Mouse (Mus musculus) hindbrain, embryonic 15.5 days (tissue): Measurements from ENCODE around the gene Ikzf3. TPM values are rescaled to one million over a fixed set of nuclear protein-coding genes. Genes with fewer than 3 reads are reported as not detected.

Experiments used
- ATAC-seq: fragments of 200-750 bp; cut with Nextera tagmentation; 2 replicates; pipeline ENCODE4 v1.8.0; 2017; ENCODE audit warnings: low read depth, moderate number of reproducible peaks, moderate TSS enrichment; ENCODE audit not compliant: low FRiP score
- H3K27ac ChIP-seq: fragments of 300-500 bp; sonication (generic); replicated peaks from 2 replicates; pipeline ENCODE4 v1.5.1; 2015; ENCODE audit warnings: mild to moderate bottlenecking, inconsistent platforms
- H3K27me3 ChIP-seq: fragments of 300-500 bp; sonication (generic); 2 replicates; pipeline ENCODE4 v1.6.1; 2015; ENCODE audit warnings: control low read depth, inconsistent platforms
- H3K36me3 ChIP-seq: fragments of 300-500 bp; sonication (generic); 2 replicates; pipeline ENCODE4 v1.6.1; 2015; ENCODE audit warnings: control low read depth, inconsistent platforms
- H3K4me1 ChIP-seq: fragments of 300-500 bp; sonication (generic); replicated peaks from 2 replicates; pipeline ENCODE4 v1.6.1; 2015; ENCODE audit warnings: control low read depth, inconsistent platforms
- H3K4me2 ChIP-seq: fragments of 300-500 bp; sonication (generic); 2 replicates; pipeline ENCODE4 v1.6.1; 2015; ENCODE audit warnings: moderate library complexity, mild to moderate bottlenecking, inconsistent platforms
- H3K4me3 ChIP-seq: fragments of 300-500 bp; sonication (generic); 2 replicates; pipeline ENCODE4 v1.5.1; 2015; ENCODE audit warnings: mild to moderate bottlenecking, inconsistent platforms
- H3K9ac ChIP-seq: fragments of 300-500 bp; sonication (generic); 2 replicates; pipeline ENCODE4 v1.6.1; 2015; ENCODE audit warnings: inconsistent platforms
- H3K9me3 ChIP-seq: fragments of 300-500 bp; sonication (generic); 2 replicates; pipeline ENCODE4 v1.6.1; 2016; ENCODE audit warnings: control low read depth, inconsistent platforms
- WGBS: fragments of 180-500 bp; shearing (Covaris S2); methylation state at CpG from one replicate; pipeline ENCODE4 v1.1.7; 2015; 5-methylcytosine and 5-hydroxymethylcytosine counted together
- polyA plus RNA-seq: library from polyadenylated mRNA; unstranded; fragments of >200 nt; fragmentation: Nextera tagmentation; extraction: Ambion mirVana; gene quantifications from 2 replicates; pipeline ENCODE4 v1.2.1, GENCODE M21; 2015

Ikzf3 gene
- polyA plus RNA-seq, 1 experiment from 2014 or later, result not detected

GRCm38 (mm10) chr11:98476434-98476807 lies 69.4 kb downstream of the Ikzf3 start:
- Histone ChIP-seq H3K4me2 (no peak overlapping the region), H3K27ac (no peak overlapping the region), H3K9me3 (no peaks in the 10 kb centered on the region), H3K27me3 (no peaks in the 10 kb centered on the region), H3K4me1 (no peaks in the 10 kb centered on the region), H3K36me3 (no peaks in the 10 kb centered on the region), H3K9ac (no peak overlapping the region), H3K4me3 (no peak overlapping the region)
- whole genome bisulfite sequencing, result 93% methylated on average over 4 of the region's 4 CpGs
- ATAC-seq, result no peak

GRCm38 (mm10) chr11:98475630-98476433 lies 70.0 kb downstream of the Ikzf3 start:
- Histone ChIP-seq H3K9me3 (no peaks in the 10 kb centered on the region), H3K9ac (no peak overlapping the region), H3K27me3 (no peaks in the 10 kb centered on the region), H3K4me1 (no peaks in the 10 kb centered on the region), H3K4me3 (no peak overlapping the region), H3K36me3 (no peaks in the 10 kb centered on the region), H3K27ac (no peak overlapping the region), H3K4me2 (no peak overlapping the region)
- WGBS, result 91% methylated on average over 9 of the region's 9 CpGs
- no peak for ATAC-seq

- Histone ChIP-seq H3K9ac (no peak overlapping the region), H3K27ac (no peak overlapping the region), H3K36me3 (no peaks in the 10 kb centered on the region), H3K27me3 (no peaks in the 10 kb centered on the region), H3K4me1 (no peaks in the 10 kb centered on the region), H3K4me2 (no peak overlapping the region), H3K4me3 (no peak overlapping the region), H3K9me3 (no peaks in the 10 kb centered on the region)
- 93% methylated on average over 11 of the region's 11 CpGs for WGBS
- no peak for ATAC-seq
Observed at GRCm38 (mm10) chr11:98474967-98475366, 70.9 kb downstream of the Ikzf3 start.

GRCm38 (mm10) chr11:98473916-98474479 lies 71.8 kb downstream of the Ikzf3 start:
- Histone ChIP-seq H3K27me3 (no peaks in the 10 kb centered on the region), H3K9me3 (no peaks in the 10 kb centered on the region), H3K4me2 (no peak overlapping the region), H3K4me3 (no peak overlapping the region), H3K36me3 (no peaks in the 10 kb centered on the region), H3K27ac (no peak overlapping the region), H3K4me1 (no peaks in the 10 kb centered on the region), H3K9ac (no peak overlapping the region)
- 59% methylated on average over 8 of the region's 8 CpGs for WGBS
- no peak for ATAC-seq

- Histone ChIP-seq H3K4me1 (no peaks in the 10 kb centered on the region), H3K27me3 (no peaks in the 10 kb centered on the region), H3K4me3 (no peak overlapping the region), H3K36me3 (no peaks in the 10 kb centered on the region), H3K4me2 (no peak overlapping the region), H3K9me3 (no peaks in the 10 kb centered on the region), H3K9ac (no peak overlapping the region), H3K27ac (no peak overlapping the region)
- ATAC-seq, result no peak
- 38% methylated on average over 4 of the region's 4 CpGs for WGBS
Observed at GRCm38 (mm10) chr11:98472696-98473095, 73.1 kb downstream of the Ikzf3 start.

- no peak overlapping the region for H3K9ac ChIP-seq
- H3K4me3 ChIP-seq, result no peak overlapping the region
- H3K4me1 ChIP-seq, result no peaks in the 10 kb centered on the region
- 87% methylated on average over 6 of the region's 6 CpGs for WGBS
- H3K27ac ChIP-seq, result no peak overlapping the region
- ATAC-seq, result no peak
- H3K9me3 ChIP-seq, result no peaks in the 10 kb centered on the region
- no peaks in the 10 kb centered on the region for H3K36me3 ChIP-seq
- no peaks in the 10 kb centered on the region for H3K27me3 ChIP-seq
- H3K4me2 ChIP-seq, result no peak overlapping the region
Observed at GRCm38 (mm10) chr11:98470795-98471194, 75.0 kb downstream of the Ikzf3 start.

GRCm38 (mm10) chr11:98469761-98470714 lies 75.8 kb downstream of the Ikzf3 start:
- WGBS, result 84% methylated on average over 22 of the region's 22 CpGs
- Histone ChIP-seq H3K9me3 (no peaks in the 10 kb centered on the region), H3K4me1 (no peaks in the 10 kb centered on the region), H3K27me3 (no peaks in the 10 kb centered on the region), H3K4me2 (no peak overlapping the region), H3K4me3 (no peak overlapping the region), H3K36me3 (no peaks in the 10 kb centered on the region), H3K9ac (no peak overlapping the region), H3K27ac (no peak overlapping the region)
- no peak for ATAC-seq

GRCm38 (mm10) chr11:98464516-98464915 lies 81.3 kb downstream of the Ikzf3 start:
- Histone ChIP-seq H3K4me2 (no peak overlapping the region), H3K27me3 (peaks cover 8% of the 10 kb centered on the region), H3K27ac (no peak overlapping the region), H3K36me3 (no peaks in the 10 kb centered on the region), H3K9ac (no peak overlapping the region), H3K4me3 (no peak overlapping the region), H3K4me1 (no peaks in the 10 kb centered on the region), H3K9me3 (no peaks in the 10 kb centered on the region)
- ATAC-seq, result no peak
- WGBS, result 82% methylated on average over 6 of the region's 6 CpGs

- Histone ChIP-seq H3K27ac (no peak overlapping the region), H3K9me3 (no peaks in the 10 kb centered on the region), H3K27me3 (peaks cover 14% of the 10 kb centered on the region), H3K9ac (no peak overlapping the region), H3K4me1 (no peaks in the 10 kb centered on the region), H3K36me3 (no peaks in the 10 kb centered on the region), H3K4me2 (no peak overlapping the region), H3K4me3 (no peak overlapping the region)
- no peak for ATAC-seq
- WGBS, result 91% methylated on average over 9 of the region's 9 CpGs
Observed at GRCm38 (mm10) chr11:98463911-98464310, 81.9 kb downstream of the Ikzf3 start.

GRCm38 (mm10) chr11:98462255-98462654 lies 83.6 kb downstream of the Ikzf3 start:
- H3K27me3 ChIP-seq, result peaks cover 25% of the 10 kb centered on the region
- WGBS, result 93% methylated on average over 6 of the region's 6 CpGs
- no peak overlapping the region for H3K27ac ChIP-seq
- no peak overlapping the region for H3K4me2 ChIP-seq
- no peaks in the 10 kb centered on the region for H3K9me3 ChIP-seq
- peaks cover 9% of the 10 kb centered on the region for H3K4me1 ChIP-seq
- H3K36me3 ChIP-seq, result no peaks in the 10 kb centered on the region
- H3K9ac ChIP-seq, result no peak overlapping the region
- no peak for ATAC-seq
- no peak overlapping the region for H3K4me3 ChIP-seq

- Histone ChIP-seq H3K27ac (no peak overlapping the region), H3K36me3 (no peaks in the 10 kb centered on the region), H3K9ac (no peak overlapping the region), H3K4me3 (no peak overlapping the region), H3K4me2 (no peak overlapping the region), H3K9me3 (no peaks in the 10 kb centered on the region), H3K27me3 (peaks cover 25% of the 10 kb centered on the region), H3K4me1 (peaks cover 16% of the 10 kb centered on the region)
- no peak for ATAC-seq
- 66% methylated on average over 6 of the region's 6 CpGs for WGBS
Observed at GRCm38 (mm10) chr11:98461109-98461720, 84.6 kb downstream of the Ikzf3 start.

GRCm38 (mm10) chr11:98459860-98460259 lies 86.0 kb downstream of the Ikzf3 start:
- Histone ChIP-seq H3K27me3 (peaks cover 25% of the 10 kb centered on the region), H3K36me3 (no peaks in the 10 kb centered on the region), H3K9ac (no peak overlapping the region), H3K4me2 (no peak overlapping the region), H3K4me1 (peaks cover 16% of the 10 kb centered on the region), H3K9me3 (no peaks in the 10 kb centered on the region), H3K4me3 (no peak overlapping the region), H3K27ac (no peak overlapping the region)
- 83% methylated on average over 9 of the region's 9 CpGs for WGBS
- no peak for ATAC-seq
